Mouse (Mus musculus) spleen, adult 2 months (tissue): Measurements from ENCODE around the gene Gps1.

ENCODE experiments used
- CTCF ChIP-seq: fragments of 200-500 bp; IDR thresholded peaks from 2 replicates; pipeline ENCODE4 v1.5.1; 2011; ENCODE audit warnings: mild to moderate bottlenecking, inconsistent platforms; ENCODE audit not compliant: insufficient read depth, insufficient read length, insufficient replicate concordance; ENCODE audit errors: extremely low read depth
- POLR2A ChIP-seq: fragments of 200-500 bp; IDR thresholded peaks from 2 replicates; pipeline ENCODE4 v1.6.1; 2011; ENCODE audit warnings: low read depth, low read length, inconsistent platforms

DNA sequence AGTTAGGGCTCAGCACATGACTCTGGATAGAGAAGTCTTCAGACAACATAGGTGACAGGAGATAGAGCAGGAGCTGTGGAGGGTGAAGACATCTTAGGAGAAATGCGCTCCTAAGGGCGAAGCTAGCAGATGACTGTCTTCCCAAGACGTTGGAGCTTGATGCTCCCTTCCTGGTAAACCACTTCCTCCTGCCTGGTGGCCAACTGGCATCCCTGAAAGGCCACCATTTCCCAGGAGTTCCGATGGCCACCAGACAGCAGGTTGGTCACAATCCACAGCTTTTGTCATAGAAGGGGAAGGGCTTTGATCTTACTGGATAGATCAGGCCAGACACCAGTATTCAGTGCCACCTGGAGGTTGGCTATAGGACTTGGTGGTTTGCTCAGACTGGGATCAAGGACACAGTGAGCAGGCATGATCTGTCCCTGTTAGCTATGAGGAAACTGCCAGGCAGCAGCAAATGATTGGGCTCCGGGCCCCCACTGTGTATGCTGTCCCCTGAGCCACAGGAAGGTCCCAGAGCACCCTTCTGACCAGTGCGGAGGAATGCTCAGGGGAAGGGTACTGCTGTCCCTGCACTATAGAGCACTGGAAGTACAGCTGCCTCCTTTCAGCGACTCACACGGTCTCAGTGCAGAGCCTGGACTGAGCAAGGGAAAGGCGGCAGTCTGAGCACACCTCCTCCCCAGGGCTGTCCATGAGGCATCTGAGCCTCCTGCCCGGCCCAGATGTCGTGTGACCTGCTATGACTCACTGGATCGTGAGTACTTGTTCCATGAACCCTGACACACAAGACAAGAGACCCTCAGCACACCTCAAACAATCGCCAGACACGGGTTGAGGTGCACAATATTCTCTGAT, 22.0 kb upstream of the Gps1 start:
- no peak for TF ChIP-seq CTCF
- no peak for TF ChIP-seq POLR2A
